Mouse (Mus musculus): ENCODE data around the gene Lgals8.
A peak's percentile ranks its signal among the peaks of the same experiment; 100 is the strongest.

Gene Lgals8

GRCm38 (mm10) chr13:12460881-12461729, 3.6 kb downstream of the Lgals8 start:
- peak; percentile 91 for DNase-seq (ENCODE audit: low spot score)

- DNase-seq (ENCODE audit: low spot score), result peak; percentile 71
These were observed 4.3 kb downstream of the Lgals8 start for GRCm38 (mm10) chr13:12460443-12460842.

DNA sequence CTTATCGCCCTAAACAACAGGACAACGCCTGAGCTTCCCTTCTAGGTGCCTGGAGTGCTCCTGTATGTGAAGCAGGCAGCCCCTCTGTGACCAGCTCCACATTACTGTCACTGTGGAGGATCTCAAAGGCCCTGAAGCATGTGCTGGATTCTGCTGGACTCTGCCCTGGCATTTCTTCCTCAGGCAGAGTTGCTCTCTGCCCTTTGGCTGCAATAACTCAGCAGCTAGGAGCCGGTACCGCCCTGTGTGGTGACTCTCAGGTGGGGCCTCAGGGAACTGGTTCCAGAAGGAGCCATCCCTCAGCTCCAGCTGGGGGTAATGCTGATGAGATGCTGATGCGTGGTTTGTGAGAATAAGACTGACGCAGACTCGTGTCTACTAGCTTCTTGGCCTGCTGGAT, 8.0 kb downstream of the Lgals8 start:
- no peak for DNase-seq (ENCODE audit: low spot score)

- DNase-seq (ENCODE audit: low spot score), result no peak
These were observed 9.9 kb downstream of the Lgals8 start for GRCm38 (mm10) chr13:12454686-12455390.

DNA sequence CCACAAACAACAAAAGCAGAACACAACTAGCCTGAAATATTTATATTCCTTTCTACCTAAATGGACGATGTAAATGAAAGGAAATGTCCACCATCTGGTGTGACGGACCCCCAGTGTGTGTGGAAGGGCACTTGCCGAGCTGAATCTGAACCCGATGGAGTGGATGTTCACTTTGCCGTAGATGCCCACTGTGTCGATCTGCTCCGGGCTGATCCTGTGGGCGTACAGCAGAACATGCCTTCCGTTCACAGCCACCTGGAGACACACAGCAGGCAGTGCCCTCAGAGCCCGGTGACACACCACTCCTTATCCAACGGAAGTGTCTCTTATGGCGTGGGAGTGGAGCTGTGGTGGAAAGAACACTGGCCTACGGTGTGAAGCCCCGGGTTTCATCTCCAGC, 11.6 kb downstream of the Lgals8 start:
- no peak for DNase-seq (ENCODE audit: low spot score)

GRCm38 (mm10) chr13:12442008-12442587, 22.6 kb downstream of the Lgals8 start:
- peak; percentile 84 for DNase-seq (ENCODE audit: low spot score)

DNA sequence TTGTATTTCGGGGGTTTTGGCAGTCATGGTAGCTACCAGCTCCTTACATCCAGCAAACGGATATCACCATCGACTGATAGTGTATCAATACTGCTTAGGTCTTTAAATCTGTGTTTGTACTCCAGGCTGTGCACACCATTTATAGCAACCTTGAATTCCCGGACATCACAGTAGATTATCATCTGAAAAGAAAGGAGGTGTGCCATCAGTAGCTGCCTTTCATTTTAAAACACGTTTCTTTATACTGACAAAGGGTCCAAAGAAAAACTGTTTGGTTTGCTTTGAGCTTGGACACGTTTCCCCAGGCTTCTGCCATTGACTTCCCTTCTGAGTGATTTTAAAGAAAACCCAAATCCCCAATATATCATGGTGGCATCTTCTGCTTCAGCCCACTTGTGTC, 23.9 kb downstream of the Lgals8 start:
- DNase-seq (ENCODE audit: low spot score), result no peak

DNA sequence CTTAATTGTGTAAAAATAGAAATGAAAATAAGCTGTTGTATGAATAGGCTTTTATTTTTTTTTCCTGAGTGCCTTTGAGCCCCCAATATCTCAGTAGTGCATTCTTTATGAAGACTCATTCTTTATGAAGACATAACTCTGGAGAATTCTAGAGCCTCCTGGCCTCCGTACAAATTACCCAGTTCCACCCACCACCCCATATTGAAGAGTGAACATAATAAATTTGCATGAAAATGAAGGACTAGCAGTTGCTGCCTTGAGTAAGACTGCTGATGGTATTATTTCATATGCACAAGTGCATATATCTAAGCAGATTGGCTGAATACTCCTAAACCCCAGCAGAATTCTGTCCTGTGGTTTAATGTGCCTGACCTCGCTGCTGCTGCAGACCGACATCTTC, 25.2 kb downstream of the Lgals8 start:
- DNase-seq (ENCODE audit: low spot score), result no peak

- no peak for DNase-seq (ENCODE audit: low spot score)
These were observed 30.9 kb downstream of the Lgals8 start for GRCm38 (mm10) chr13:12433843-12434242.

GRCm38 (mm10) chr13:12428556-12428955, 36.2 kb downstream of the Lgals8 start:
- no peak for DNase-seq (ENCODE audit: low spot score)

DNA sequence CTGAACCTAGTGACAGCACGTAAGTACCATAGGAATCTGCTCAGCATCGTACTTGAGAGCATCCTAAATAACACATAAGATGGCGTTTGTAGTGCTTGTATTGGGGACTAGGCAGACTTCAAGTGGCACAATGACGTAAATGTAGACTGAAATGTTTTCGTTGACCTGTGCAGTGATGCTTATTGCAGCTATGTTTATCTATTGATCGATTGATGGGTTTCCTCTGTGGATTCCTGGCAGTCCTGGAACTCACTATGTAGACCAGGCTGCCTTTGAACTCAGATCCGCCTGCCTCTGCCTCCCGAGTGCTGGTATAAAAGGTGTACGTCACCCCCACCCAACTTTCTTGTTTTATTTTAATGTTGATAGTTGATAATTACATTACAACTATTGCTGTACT, 44.1 kb downstream of the Lgals8 start:
- DNase-seq (ENCODE audit: low spot score), result no peak

GRCm38 (mm10) chr13:12412016-12412415, 52.7 kb downstream of the Lgals8 start:
- DNase-seq (ENCODE audit: low spot score), result no peak

GRCm38 (mm10) chr13:12408343-12409066, 56.2 kb downstream of the Lgals8 start:
- no peak for DNase-seq (ENCODE audit: low spot score)

DNA sequence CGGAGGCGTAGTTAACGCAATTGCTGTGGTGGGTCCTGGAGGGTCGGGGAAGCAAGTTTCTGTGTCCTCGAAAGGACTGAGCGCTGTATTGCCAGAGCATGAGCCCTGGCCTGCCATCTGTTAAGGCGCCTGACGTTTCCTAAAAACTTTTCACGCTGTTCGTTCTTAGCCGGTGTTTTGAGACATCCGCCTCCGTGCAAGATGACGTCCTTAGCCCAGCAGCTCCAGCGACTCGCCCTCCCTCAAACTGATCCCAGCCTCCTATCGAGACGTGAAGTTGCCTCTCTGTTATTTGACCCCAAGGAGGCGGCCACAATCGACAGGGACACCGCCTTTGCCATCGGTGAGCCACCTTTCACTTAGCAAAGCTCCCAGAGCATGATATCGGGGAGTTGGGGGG, 69.2 kb downstream of the Lgals8 start:
- DNase-seq (ENCODE audit: low spot score), result peak; percentile 15

- peak; percentile 98 for DNase-seq (ENCODE audit: low spot score)
These were observed 69.9 kb downstream of the Lgals8 start, which contains the start of gene Heatr1 for GRCm38 (mm10) chr13:12394609-12395505. Heatr1 (plus strand) TSS chr13:12395027.

All from adipocyte (in vitro differentiated cells).